Mouse (Mus musculus) adrenal gland, postnatal 10 days (tissue): ENCODE measurements at regions not wholly inside any gene's neighbourhood (a gene's known extent, or its start where the extent isn't known, plus 50 kb on each side); places are given as distances from the start of the nearest gene placed in this dataset.
"Not testable (repeated sequence)": the region's sequence is repeated elsewhere in the genome, so short reads cannot be mapped to it uniquely, and the experiment has no call there.

ENCODE experiments used
- DNase-seq: peaks from one replicate; pipeline ENCODE4 v3.0.0; 2021; ENCODE audit warnings: mixed read lengths

- DNase-seq = no peak
Observed at GRCm38 (mm10) chr13:83744110-83744752, 240.4 kb downstream of the Mef2c start.

DNA sequence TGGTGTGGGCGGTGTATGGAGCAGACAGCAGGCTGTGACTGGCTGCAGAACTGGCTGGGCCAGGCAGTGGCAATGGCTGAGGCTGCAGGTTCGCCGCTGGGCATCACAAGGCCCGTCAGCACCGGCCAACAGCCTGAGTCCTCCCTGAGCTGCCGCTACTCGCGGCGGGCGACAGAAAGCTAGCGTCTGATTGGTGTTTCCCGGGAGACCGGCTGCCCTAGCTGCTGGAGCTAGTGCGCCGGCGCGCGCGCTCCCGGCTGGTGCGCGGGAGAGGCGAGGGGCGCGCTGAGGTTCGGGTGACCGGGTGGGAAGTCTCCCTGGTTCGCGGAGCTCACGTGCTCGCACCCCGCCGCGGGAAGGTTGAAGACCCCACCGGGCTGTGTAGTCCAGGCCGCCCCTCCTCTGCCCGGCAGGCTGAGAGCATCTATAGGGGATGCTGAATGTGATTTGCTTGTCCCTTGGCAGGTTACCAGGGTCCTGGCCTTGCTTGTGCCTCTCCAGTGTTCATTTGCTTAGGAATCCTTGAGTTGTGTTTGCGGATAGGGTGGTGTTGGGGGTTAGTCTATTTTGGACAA is 241.2 kb downstream of the Mef2c start:
- DNase-seq = peak; percentile 62

GRCm38 (mm10) chr13:83745961-83746360 is 242.1 kb downstream of the Mef2c start:
- DNase-seq = no peak

- DNase-seq = no peak
Observed at GRCm38 (mm10) chr13:83747671-83748070, 243.8 kb downstream of the Mef2c start.

- no peak for DNase-seq
Observed at GRCm38 (mm10) chr13:83749376-83750150, 245.7 kb downstream of the Mef2c start.

DNA sequence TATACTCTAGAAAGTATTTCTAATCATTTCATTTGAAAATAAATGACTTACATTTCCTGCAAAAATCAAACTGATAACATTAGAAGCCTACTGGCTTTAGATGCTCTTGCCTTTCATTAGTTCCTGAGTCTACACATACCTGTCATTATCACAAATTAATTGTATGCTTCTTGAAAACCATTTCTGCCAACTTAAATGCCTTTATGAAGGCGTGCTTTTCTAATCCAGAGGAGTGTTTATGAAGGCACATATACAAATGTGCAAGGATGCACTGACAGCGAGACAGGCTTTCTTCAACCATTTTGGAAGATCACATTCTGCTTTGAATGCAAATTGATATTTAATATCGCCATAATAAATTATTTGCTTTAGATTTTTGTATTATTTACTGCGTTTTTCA is 246.6 kb downstream of the Mef2c start:
- no peak for DNase-seq

GRCm38 (mm10) chr13:83760387-83761170 is 256.7 kb downstream of the Mef2c start:
- DNase-seq = no peak

GRCm38 (mm10) chr13:83762484-83762883 is 258.6 kb downstream of the Mef2c start:
- DNase-seq = no peak

DNA sequence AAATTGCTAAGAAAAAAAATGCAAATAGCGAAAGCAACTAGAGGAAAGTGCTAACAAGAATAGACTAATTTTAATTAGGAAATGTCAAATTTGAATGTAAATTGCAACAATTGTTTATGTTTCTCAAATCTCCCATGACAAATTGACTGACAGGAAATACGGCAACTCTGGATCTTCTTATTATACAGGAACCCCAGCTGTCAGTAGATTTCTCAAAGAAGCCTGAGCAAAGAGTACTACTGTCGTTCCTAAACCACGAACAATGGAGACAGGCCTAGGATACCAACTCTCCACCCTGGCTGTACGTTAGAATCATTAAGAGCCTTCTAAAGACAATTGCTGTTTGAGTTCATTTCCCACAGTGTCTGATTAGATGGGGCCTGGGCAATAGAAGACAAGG is 259.5 kb downstream of the Mef2c start:
- not testable (repeated sequence) for DNase-seq

GRCm38 (mm10) chr13:83785643-83786042 is 281.8 kb downstream of the Mef2c start:
- no peak for DNase-seq

GRCm38 (mm10) chr13:83809535-83809934 is 305.7 kb downstream of the Mef2c start:
- DNase-seq = no peak

DNA sequence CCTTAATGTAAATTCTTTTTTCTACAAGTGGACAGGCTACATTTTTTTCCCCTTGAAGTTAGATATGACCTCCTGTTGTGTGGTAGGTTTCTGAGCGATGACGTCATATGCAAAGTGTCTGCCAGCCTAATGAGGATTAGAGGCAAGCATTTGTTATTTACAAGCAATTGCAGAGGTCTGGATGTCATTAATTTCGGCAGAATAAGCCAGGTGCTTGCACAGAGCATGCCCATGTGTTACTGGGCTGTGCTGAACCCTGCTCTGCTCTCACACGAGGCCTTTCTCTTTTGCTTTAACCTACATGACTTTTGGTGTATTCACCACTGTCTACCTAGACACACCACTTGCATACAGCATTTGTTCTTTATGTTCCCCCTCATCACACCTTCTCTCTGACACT is 316.5 kb downstream of the Mef2c start:
- DNase-seq = no peak

DNA sequence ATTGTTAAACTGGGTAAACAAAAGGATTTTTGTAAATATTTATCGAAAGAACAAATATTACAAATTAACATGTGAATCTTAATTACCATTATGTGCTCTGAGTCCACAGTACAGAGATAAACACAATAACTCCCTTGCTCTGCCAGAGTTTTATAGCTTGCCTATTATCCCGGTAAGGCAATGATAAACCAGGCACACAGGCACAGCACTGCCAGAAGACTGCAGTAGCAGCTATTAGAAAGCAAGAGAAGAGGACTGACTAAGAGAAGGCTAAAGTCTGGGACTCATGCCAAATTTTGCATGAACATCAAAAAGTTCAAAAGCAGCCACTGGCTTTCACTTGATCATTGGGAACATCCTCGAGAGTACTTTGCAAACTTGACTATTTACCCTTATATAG is 316.9 kb downstream of the Mef2c start:
- no peak for DNase-seq

DNA sequence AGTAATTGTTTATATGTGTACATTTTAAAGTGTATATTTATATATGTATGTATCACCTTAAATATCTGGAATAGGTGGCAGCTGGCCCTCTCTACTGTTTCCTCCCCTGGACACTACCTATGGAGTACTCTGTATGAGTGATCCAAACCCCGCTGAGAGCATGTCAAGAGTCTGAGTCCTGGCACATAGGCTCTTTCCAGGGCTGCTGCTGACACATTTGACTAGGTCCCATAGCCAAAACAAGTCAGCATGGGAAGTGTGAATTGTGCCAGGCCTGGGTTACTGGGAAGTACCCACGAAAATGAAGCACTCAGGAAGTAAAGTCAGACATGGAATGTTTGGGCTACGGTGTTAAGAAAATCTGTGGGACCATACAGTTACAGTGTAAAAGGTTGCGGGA is 321.1 kb downstream of the Mef2c start:
- no peak for DNase-seq

- DNase-seq = no peak
Observed at GRCm38 (mm10) chr13:83826841-83827463, 323.1 kb downstream of the Mef2c start.

DNA sequence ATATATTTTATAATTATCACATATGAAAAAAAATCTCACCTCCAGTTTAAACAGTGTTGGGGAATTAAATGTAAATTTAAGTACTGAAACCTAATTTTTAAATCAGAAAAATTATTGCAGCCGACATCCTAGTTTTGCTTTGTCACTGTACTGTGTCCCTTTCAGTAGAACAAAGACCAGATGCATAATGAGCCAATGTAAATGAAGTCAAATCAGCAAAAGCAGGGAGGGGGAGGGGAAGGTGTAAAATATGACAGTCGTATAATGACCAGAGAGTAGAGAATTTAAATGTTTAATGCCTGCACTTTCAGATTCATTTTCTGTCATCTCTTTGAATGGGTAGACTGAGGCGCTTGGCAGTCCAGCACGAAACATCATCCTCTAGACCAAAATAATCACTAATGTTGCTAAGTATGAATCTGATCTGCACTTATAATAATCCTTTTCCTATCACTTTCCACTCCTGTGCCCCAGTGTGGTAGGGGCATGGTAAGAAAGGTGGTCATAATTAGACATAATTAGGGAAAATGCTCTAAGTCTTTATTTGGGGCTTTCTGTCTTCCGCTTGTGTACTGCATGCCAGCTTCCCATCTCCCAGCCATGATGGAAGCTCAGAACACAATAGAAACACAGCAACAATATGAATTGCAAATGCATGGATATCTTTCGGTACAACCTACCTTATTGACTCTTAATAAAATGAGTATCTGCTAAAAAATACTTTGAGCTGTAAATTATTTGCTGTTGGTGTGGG is 356.0 kb upstream of the Tmem161b start:
- DNase-seq = no peak

DNA sequence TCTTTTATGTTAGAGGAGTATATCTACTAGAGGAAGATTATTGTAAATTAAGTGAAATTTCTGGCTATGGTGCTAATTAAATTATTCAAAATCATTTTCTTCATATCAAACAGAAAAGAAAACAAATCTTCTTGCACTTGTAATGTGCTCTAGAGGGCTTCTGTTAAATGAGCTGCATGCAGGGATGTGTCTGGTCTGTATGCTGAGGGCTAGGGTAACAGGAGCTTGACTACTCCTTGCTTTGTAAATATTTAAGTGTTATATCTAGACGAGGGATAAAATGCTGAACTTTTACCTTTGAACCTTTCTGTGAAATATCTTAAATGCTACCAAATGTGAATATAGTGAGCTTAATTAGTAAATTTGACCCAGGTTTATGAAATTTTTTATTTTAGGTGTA is 354.9 kb upstream of the Tmem161b start:
- DNase-seq = no peak

- no peak for DNase-seq
Observed at GRCm38 (mm10) chr13:83867831-83868473, 354.1 kb upstream of the Tmem161b start.

DNA sequence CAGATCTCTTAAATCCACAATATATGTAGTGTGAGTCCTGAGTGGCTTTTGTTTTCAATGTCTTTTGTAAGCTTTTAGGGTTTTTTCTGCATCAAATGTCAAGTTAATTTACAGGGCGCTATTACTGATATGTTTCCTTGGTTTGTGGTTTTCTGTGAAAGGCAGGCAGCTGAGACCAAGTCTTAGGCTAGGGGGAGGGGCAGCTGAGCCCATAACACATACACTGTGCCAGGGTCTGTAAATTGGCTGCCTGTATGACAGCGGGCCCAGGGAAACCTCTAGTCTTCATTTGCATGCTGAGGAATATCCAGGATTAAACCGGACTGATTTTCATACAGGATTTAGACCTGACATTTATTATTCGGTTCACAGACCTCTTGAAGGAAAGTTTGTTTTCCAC is 353.2 kb upstream of the Tmem161b start:
- DNase-seq = no peak

- no peak for DNase-seq
Observed at GRCm38 (mm10) chr13:83872143-83872819, 349.8 kb upstream of the Tmem161b start.
